Mouse (Mus musculus): ENCODE measurements around the gene Tmem14c.

- TF ChIP-seq CTCF (IDR thresholded peaks at IDR 0.05; ENCODE audit: low read depth) (no peak), EP300 (IDR thresholded peaks at IDR 0.05; ENCODE audit: low read depth) (no peak)
Observed at GRCm38 (mm10) chr13:40968564-40968963, 47.5 kb upstream of the Tmem14c start.

All from heart, postnatal 0 days (tissue).